Mouse (Mus musculus) ZHBTc4 (cell line): Measurements from ENCODE around the gene Rasa4.
"Not testable (repeated sequence)": the region's sequence is repeated elsewhere in the genome, so short reads cannot be mapped to it uniquely, and the experiment has no call there.

Source experiments
- DNase-seq: peaks from one replicate; pipeline ENCODE4 v3.0.0-alpha.2; 2011; ENCODE audit warnings: low read depth, low spot score

Gene Rasa4

DNA sequence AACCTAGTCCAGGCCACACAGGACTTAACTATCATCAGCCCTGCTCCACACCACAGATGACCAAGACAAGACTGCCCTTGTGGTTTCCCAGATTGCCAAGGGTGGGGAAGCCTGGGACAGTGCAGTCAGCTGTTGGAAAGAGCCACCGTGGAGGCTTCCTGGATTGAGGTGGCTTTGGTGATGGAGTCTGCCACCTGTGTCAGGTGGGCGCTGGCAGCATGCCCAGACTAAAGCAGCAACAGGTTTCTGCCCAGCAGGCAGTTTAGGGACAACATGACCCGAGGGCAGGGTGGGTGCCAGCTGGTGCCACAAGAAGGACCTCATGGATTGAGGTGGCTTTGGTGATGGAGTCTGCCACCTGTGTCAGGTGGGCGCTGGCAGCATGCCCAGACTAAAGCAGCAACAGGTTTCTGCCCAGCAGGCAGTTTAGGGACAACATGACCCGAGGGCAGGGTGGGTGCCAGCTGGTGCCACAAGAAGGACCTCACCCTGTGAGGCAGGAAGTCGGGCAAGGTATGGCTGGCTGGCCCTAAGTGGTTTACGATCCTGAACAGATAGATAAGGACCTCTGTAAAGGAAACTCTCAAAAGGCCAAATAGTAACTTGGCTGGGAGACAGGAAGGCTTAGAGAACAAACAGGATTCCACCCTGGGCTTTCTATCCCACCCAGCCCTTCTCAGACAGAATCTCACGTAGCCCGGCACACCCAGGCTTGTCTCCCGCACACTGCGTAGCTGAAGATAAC is 17.1 kb upstream of the Rasa4 start:
- DNase-seq: not testable (repeated sequence)

DNA sequence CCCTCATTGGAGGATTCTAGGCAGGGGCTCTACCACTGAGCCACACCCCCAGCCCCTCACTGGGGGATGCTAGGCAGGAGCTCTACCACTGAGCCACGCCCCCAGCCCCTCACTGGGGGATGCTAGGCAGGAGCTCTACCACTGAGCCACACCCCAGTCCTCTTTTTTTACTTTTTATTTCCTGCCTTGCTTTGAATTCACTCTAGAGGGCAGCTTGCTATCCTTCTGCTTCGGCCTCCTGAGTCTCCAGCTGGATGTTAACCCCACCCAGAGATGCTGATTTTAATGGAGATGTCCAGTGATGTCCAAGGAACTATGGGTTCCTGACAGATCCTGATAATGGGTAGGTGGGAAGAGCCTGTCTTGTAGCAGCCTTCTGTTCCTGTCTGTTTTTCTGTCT is 14.3 kb upstream of the Rasa4 start:
- peak; percentile 64 for DNase-seq

DNA sequence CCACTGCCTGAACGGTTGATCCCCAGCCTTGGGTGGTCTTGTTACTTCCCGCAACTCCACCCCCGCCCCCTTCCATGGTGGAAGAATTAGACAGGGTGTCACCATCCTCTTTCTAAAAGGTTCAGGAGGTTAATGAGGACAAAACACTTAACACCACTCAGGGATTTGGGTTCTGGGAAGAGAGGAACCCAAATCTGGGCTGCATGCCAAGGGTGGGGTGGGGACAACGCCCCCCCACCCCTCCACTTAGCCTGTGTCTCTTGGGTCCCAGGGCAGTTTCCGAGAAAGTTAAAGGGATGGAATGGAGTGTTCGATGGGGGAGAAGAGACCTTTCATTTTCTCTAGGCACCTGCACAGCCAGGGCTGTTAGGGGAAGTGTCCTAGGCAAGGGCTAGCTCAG is 10.7 kb upstream of the Rasa4 start:
- DNase-seq: peak; percentile 54

DNA sequence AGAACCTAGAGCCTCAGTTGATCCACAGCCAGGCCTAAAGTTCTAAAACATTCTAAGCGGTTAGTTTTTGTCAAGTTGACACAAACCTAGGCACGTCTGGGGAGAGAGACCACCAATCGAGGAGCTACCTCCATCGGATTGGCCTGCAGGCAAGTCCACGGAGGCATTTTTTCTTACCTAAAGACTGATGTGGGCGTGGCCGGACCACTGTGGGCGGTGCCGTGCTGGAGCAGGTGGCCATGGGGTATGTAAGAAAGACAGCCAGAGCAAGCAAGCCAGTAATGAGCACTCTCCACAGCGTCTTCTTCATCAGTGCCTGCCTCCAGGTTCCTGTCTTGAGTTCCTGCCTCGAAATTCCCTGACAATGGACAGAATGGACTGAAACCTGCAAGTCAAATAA is 10.2 kb upstream of the Rasa4 start:
- peak; percentile 82 for DNase-seq

DNA sequence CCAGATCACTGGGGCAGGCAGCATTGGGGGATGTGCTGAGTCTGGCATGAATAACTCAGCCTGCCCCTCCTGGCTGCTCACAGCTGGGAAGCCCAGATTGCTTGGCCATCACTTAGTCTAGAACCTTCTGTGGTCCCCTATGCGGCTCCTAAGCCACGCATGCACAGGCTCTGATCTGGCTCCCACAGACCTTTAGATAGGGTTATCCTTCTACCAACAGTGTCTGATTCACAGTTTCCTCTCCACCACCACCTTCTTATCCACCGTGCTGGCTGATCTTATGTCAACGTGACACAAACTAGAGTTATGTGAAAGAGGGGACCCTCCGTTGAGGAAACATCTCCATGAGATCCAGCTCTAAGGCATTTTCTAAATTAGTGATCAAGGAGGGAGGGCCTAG is 8.6 kb upstream of the Rasa4 start:
- no peak for DNase-seq

DNA sequence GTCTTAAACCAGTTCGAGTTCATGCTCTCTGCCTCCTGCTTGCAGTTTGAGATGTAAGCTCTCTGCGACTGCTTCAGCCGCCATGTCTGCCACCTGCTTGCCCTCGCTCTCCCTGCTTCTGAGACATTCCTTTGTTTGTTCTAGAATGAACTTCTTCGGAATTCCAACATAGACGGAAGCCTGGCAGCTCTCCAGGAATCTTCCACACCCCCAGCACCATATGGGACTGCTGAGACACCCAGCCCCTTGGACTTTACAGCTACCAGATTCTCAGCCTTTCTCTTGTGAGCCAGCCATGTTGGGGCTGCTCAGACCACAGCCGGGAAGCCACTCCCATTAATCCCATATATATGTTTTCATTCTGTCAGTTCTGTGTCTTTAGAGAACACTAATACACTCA is 7.4 kb upstream of the Rasa4 start:
- peak; percentile 77 for DNase-seq

DNA sequence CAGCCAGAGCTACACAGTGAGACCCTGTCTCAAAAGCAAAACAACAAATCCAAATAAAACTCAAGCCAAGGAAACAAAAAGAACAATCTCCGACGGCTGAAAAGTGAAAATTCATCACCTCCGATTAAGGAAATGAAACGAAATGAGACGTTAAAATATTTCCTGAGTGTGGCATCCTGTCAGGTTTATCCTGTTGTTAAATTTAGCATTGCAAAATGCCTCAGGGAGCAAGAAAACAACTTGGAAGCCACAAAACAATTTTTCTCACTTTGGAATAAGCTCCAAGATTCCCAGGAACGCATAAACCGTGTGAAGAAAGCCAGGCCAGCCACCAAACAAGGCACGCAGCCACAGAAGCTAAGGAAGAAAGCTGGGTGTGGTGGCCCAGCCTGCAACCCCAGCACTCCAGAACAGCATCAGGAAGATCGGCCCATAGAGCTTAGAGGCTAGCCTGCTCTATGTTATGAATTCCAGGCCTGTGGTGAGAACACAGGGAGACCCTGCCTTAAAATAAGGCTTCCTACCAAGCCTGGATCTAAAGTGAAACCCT is 6.6 kb upstream of the Rasa4 start:
- DNase-seq: no peak

DNA sequence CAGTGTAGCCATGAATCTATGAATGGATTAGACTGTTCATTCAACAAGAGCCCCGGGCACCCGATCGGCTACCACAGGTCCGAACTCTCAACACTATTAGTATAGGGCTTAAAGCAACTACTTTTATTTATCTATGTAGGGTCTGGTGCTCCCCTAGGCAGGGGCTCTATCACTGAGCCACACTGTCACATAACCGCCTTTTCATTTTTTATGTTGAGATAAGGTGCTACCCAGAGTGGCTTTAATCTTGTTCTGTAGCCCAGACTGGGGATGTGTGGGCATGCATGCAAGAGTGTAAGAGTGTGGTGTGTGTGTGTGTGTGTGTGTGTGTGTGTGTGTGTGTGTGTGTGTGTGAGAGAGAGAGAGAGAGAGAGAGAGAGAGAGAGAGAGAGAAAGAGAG is 5.6 kb upstream of the Rasa4 start:
- no peak for DNase-seq

DNA sequence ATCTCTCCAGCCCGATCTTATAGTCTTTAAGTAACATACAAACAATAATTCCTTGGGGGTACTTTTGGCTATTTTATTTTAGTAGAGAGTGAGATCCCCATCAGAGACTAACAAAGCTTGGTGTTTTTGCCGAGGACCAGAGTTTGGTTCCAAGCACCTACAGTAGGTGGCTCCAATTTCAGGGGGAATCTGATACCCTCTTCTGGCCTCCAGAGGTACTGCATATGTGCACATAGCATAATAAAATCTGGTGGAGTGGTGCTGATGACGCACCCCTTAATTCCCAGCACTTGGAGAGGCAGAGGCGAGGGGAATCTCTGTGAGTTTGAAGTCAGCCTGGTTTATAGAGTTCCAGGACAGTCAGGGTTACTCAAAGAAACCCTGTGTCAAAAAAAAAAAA is 1.4 kb upstream of the Rasa4 start:
- peak; percentile 67 for DNase-seq

DNA sequence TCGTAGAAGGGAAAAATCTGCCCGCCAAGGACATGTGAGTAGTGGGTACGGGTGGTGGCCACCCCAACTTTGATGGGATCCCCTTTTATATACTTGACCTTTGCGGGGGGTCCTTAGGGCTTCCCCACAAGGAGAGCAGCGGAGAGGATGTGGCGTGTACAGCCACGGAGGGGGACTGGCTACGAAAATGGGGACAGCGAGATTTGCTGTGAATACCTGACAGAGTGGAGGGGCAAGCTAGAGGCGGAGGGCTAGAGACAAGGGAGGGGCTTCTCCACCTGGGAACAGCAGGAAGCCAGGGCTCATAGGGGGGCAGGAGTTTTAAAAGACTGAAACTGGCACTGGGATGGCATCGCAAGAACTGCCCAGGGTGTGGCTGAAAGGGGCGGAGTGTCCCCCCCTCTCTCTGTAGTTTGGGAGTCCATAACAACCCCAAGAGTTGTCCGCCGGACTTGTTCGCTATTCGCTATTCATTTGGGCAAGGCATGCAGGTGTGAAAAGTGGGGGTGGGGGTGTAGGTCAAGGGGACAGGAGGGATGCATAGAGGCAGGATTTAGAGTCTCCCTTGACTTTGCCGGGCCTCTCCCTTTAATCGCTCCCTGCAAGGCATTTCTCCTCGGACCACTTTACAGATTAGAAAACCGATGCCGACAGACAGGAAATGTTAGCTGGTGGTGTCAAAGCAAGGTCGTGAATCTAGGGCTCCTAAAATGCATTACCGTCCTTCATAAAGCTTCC is 597 bp downstream of the Rasa4 start:
- no peak for DNase-seq

DNA sequence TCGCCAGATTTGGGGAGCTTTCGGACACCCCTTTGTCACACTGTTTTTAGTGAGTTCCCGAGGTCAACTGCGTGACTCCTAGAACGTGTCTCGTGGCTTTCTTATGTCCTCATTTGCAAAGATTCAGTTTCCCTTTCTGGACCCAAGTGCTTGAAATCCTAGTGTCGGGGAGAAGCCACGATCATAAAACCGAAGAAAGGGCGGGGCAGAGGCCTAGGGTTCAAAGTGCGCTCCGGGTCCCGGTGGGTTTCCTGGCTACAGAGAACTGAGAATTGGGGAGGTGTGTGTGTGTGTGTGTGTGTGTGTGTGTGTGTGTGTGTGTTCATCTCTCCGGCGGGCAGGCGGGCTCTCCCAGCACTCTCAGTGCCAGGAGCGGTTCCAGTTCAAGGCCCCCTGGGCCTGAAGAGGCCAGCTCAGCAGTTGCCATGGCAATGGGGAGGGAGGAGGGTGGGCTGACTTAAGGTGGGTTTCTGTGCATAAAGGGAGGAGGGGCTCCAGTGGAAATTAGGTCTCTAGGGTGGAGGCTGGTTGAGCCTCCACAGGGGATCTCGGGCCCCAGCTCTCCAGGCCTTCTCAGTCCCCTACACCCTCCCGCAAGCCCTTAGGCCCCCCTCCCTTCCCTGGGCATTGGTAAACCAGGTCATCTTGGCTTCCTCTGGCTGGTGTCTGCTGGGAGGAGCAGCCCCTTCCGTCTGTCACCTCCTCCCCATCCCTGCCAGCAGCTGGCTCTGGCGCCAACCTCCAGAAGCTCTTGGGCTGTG is 1.4 kb downstream of the Rasa4 start:
- peak; percentile 42 for DNase-seq

DNA sequence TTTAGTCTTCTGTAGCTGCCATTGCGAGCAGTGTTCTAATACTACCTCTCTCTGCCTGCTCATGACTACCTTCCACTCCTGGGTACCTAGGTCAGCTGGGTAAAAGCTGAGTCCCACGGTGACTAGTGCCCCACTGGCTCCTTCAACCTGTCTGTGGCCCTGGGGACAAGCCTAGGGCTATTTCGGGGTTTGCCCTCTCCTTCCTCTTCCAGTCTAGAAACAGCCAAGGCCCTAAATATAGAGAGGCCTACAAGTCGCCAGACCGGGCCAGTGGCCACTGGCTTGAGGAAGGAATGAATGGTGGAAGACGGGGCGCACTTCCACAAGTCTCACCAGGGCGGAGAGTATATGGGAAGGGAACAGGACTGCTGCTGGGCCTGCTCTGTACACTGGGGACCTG is 2.6 kb downstream of the Rasa4 start:
- DNase-seq: no peak

DNA sequence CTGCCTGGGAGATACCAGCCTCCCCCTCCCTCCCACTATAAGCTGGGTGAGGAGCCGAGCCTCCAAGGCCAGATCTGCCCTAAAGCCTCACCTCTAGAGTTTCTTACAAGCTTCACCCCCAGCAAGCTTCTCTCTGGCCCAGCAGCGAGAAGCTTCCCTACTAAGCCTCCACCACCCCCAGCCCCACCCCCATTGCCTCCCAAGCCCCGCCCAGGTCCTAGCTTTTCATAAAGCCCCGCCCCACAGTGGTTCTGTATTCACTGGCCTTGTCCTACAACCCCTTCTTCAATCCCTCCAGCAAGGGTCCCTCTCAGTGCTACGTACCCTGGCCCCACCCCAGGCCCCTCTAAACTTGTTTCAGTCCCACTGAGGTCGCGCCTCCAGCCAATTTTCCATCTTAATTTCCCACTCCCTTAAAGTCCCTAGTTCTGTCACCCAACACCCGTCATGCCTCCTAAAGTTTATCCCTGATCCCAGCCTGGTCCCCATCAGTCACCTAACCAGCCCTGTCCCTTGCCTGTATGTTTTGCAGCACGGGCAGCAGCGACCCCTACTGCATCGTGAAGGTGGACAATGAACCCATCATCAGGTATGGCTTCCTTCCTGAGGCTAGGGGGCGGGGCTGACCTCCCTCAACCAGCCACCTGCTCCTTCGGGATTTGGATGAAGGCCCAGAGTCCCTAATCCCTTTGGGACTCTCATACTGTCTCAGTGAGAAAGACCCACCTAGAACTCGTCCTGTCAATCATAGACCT is 5.3 kb downstream of the Rasa4 start:
- DNase-seq: peak; percentile 58

DNA sequence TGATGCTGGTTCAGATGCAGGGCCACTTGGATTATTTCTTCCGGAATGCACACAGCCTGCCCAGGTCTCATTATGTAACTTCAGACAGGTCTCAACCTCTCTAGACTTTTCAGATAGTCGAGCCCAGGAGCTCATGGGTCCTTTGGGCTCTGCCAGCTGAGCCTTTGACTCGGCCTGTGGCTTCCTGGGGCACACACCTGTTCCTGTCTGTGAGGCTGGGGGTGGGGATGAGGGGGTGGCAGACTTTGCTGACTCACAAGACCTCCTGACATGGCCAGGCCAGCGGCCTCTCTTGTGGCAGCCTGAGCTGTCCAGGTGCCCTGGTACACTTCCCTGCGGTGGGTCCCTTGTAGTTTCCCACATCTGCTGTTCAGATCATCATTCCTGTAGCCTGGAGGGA is 8.2 kb downstream of the Rasa4 start:
- DNase-seq: no peak

DNA sequence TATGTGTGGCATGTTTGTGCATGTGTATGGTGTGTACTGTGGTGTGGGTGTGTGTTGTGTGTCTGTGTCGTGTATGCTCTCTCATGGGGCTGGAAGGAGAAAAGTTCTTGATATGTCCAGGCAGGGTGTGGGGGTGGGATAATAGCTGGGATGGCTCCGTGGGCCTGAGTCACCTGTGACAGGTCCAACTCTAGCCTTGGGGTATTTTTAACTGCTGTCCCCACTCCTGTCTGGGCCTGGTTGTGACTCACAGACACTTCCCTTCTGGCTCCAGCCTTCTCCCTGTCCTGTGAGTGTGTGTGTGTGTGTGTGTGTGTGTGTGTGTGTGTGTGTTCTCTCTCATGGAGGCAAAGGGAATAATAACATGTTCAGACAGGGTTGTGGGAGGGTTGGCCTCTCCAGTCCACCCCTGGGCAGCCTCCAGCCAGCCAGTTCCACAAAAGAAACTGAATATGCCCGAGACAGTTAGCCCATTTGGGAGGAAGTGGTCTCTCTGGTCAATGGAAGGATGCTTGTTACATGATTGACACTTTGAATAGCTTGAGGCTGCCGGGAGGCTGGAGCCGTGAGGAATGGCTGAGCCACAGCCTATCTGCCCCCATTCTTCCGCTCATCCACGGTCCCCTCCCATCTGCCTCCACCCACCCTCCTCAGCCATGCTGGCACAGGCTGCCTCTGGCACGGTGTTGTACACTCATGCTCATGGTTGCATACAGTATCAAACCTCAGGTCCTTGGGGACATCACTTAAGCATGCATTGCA is 10.7 kb downstream of the Rasa4 start:
- DNase-seq: no peak

DNA sequence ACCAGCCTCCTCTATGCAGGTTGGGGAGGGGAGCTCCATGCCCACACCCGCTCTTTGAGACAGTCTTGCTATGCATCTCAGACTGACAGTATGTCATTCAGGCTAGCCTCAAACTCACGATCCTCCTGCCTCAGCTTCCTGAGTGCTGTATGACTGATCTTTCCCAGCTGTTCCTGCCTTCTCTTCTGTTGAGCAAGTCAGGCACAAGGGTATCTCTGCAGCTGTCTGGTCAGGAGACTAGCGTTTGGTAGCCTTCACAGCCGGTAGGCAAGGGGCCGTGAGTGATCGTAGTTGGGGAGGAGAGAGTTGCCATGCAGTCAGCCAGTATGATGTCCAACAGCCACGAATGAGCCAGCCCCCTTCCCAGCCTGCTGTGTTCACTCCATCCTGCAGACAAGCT is 11.4 kb downstream of the Rasa4 start:
- no peak for DNase-seq

DNA sequence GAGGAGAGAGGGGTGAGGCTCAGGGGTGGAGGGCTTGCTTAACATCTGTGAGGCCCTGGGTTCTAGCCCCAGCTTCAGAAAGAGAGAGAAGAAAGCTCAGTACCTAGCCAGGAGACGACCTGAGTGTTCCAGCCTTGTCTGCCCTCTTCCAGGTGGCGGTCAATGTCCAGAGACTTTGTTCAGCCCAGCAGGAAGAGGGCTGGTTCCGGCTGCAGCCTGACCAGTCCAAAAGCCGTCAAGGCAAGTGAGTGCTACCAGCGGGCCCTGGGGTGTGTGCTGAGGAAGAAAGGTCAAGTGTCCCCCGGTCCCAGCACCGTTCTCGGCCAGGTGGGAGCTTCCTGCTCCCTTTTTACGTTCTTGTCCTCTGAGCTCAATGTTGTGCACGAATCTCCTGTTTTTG is 14.8 kb downstream of the Rasa4 start:
- no peak for DNase-seq

DNA sequence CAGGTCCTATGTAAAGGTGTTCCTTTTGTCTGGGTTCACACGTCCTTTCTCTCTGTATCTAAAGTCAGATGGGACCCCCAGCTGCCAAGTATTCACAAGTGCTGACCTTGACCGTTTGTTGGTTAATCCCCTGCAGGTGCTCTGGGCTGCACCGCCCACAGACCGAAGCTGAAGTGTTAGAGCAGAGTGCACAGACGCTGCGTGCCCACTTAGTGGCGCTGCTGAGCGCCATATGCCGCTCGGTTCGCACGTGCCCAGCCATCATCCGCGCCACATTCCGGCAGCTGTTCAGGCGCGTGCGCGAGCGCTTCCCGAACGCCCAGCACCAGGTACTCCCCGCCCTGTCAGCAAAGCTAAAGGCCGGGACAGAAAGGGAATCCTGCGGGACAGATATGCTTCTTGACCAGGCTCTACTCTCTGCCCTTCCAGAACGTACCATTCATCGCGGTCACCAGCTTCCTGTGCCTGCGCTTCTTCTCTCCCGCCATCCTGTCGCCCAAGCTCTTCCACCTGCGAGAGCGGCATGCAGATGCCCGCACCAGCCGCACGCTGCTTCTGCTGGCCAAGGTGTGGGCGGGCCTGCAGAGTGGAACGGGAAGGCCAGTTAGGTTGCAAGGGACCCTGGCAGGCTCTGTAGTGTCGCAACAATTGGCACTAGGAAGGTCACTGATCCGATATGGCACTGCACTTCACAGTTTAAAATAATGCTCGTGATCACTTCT is 18.5 kb downstream of the Rasa4 start:
- peak; percentile 97 for DNase-seq

DNA sequence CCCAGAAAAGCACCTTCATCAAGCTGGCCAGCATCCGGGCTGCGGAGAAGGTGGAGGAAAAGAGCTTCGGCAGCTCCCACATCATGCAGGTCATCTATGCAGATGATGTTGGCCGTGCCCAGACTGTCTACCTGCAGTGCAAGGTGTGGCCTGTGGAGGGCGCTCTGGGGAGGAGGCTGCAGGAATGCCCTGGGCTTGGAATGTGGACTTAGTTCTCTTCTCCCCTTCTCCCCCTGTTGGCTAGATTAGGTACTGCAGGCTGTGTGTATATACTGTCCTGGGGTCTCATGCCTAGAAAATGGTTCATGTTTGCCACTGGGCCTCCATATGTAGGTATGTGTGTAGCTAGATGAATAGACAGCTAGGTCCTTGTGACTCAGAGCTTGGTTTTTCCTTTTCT is 20.8 kb downstream of the Rasa4 start:
- DNase-seq: peak; percentile 96

DNA sequence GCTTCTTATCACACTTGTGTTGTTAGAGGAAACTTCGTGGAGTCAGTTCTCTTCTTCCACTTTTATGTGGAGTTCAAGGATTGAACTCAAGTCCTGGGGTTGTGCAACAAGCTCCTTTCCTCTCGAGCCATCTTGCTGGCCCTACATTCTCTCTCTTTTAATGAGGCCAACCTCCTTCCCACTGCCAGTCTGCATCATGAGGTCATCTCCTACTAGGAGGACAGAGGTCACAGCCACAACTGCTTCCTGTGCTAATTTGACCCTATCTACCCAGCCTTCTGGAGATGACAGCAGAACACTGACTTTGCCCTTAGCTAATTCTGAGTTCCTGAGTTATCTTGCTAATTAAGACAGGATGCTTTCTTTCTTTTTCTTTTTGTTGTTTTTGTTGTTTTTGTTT is 24.8 kb downstream of the Rasa4 start:
- no peak for DNase-seq
